10 mouse cellular contexts compared by ENCODE assay signal in genomic region chr8:124284333-124284711, GRCm38 (mm10). TPM values are rescaled to one million over a fixed set of nuclear protein-coding genes. Genes with fewer than 3 reads are reported as not detected.
A peak's percentile ranks its signal among the peaks of the same experiment; 100 is the strongest.
DNase-seq lines count a peak whose midpoint lies in the region; ATAC-seq and TF ChIP-seq lines count a peak whose summit lies in the region.
"Had no signal": no experiment of that assay in that cellular context is flagged by ENCODE, and none has a peak within 500 bp of the region (broad histone marks: within the 10 kb centered on the region; RNA-seq: fewer than 3 reads in every experiment).

No protein-coding gene starts in this region.

- TF ChIP-seq CTCF in left cerebral cortex, adult 2 months (IDR thresholded peaks at IDR 0.05) = no peak

- H3K9ac ChIP-seq in embryonic facial prominence, embryonic 11.5 days (replicated peaks; ENCODE audit: low read length) = 0 out of 2 replicates have a peak overlapping the region, but pooled peaks have one; percentile 11
- H3K9ac ChIP-seq in hindbrain, embryonic 11.5 days (ENCODE audit: low read depth, low read length) = peak overlapping the region; percentile 24; the same call in 1 of the 2 replicates
- H3K9ac ChIP-seq: liver, embryonic 13.5 days had no signal

- H3K27ac ChIP-seq in embryonic facial prominence, embryonic 11.5 days (replicated peaks; ENCODE audit: low read depth, low read length) = peak overlapping the region; percentile 75; the same call in 1 of the 2 replicates
- peak overlapping the region; percentile 97 for H3K27ac ChIP-seq in hindbrain, embryonic 11.5 days (ENCODE audit: low read depth, low read length)
- no peak overlapping the region for H3K27ac ChIP-seq in left cerebral cortex, adult 2 months
- H3K27ac ChIP-seq: liver, embryonic 13.5 days had no signal

- WGBS in embryonic facial prominence, embryonic 11.5 days = 10% methylated on average over 6 of the region's 6 CpGs
- WGBS in hindbrain, embryonic 11.5 days = 14% methylated on average over 6 of the region's 6 CpGs

- H3K4me3 ChIP-seq in embryonic facial prominence, embryonic 11.5 days (ENCODE audit: low read depth, low read length) = no peak overlapping the region
- no peak overlapping the region for H3K4me3 ChIP-seq in hindbrain, embryonic 11.5 days (ENCODE audit: low read depth, low read length)
- H3K4me3 ChIP-seq in left cerebral cortex, adult 2 months = no peak overlapping the region
- H3K4me3 ChIP-seq: liver, embryonic 13.5 days had no signal

- H3K9me3 ChIP-seq in embryonic facial prominence, embryonic 11.5 days (replicated peaks; ENCODE audit: control insufficient read depth, low read length) = no peaks in the 10 kb centered on the region
- no peaks in the 10 kb centered on the region for H3K9me3 ChIP-seq in hindbrain, embryonic 11.5 days (ENCODE audit: control insufficient read depth, low read length)
- H3K9me3 ChIP-seq: liver, embryonic 13.5 days had no signal

- peak; percentile 87 for ATAC-seq in embryonic facial prominence, embryonic 11.5 days (replicated peaks; ENCODE audit: insufficient number of reproducible peaks, low FRiP score, low TSS enrichment, low read depth)
- peak; percentile 92 for ATAC-seq in hindbrain, embryonic 11.5 days (ENCODE audit: low FRiP score)

- H3K4me1 ChIP-seq in embryonic facial prominence, embryonic 11.5 days (ENCODE audit: control insufficient read depth, insufficient read depth, low read length) = peaks cover 9% of the 10 kb centered on the region
- H3K4me1 ChIP-seq in hindbrain, embryonic 11.5 days (replicated peaks; ENCODE audit: control insufficient read depth, insufficient read depth, low read length) = peaks cover 46% of the 10 kb centered on the region

- intact Hi-C loops in gastrocnemius, postnatal 14 days (cut with DNase I; ENCODE audit: low total_unique reads) = loop anchor here (10.0 kb wide), 1 partner anchor 50 kb away; the partner anchor contains the start of gene Galnt2
- intact Hi-C loops in left cerebral cortex, adult 2 months (cut with DNase I) = no loop called here

- H3K27me3 ChIP-seq in embryonic facial prominence, embryonic 11.5 days (ENCODE audit: control insufficient read depth, insufficient read depth, low read length) = no peaks in the 10 kb centered on the region
- no peaks in the 10 kb centered on the region for H3K27me3 ChIP-seq in hindbrain, embryonic 11.5 days (ENCODE audit: control insufficient read depth, insufficient read depth, low read length)
- H3K27me3 ChIP-seq: liver, embryonic 13.5 days had no signal

- H3K4me2 ChIP-seq in embryonic facial prominence, embryonic 11.5 days (ENCODE audit: low read depth, low read length) = no peak overlapping the region
- H3K4me2 ChIP-seq in hindbrain, embryonic 11.5 days (replicated peaks; ENCODE audit: low read depth, low read length) = no peak overlapping the region
- H3K4me2 ChIP-seq: liver, embryonic 13.5 days had no signal

- DNase-seq in gastrocnemius, postnatal 14 days = peak; percentile 37
- DNase-seq in gastrocnemius, adult 8-10 months (ENCODE audit: low spot score in 2 of 2) = no peak
- peak; percentile 61 for DNase-seq in embryonic facial prominence, embryonic 11.5 days (ENCODE audit: low spot score)
- DNase-seq in hindbrain, embryonic 11.5 days (ENCODE audit: low spot score) = peak; percentile 84
- peak; percentile 69 for DNase-seq in neural tube, embryonic 10.5 days (ENCODE audit: extremely low spot score, low spot score)
- DNase-seq in left cerebral cortex, adult 2 months (ENCODE audit: extremely low spot score in 1 of 2, low spot score in 2 of 2) = no peak
- no peak for DNase-seq in urinary bladder, postnatal 14 days (ENCODE audit: low spot score)
- no peak for DNase-seq in right cerebral cortex, postnatal 10 days (ENCODE audit: low spot score in 2 of 2)
- DNase-seq: liver, embryonic 13.5 days; right cerebral cortex, postnatal 4 days had no signal

- H3K36me3 ChIP-seq in embryonic facial prominence, embryonic 11.5 days (replicated peaks; ENCODE audit: control insufficient read depth, insufficient read depth, low read depth, low read length) = no peaks in the 10 kb centered on the region
- no peaks in the 10 kb centered on the region for H3K36me3 ChIP-seq in hindbrain, embryonic 11.5 days (ENCODE audit: control insufficient read depth, insufficient read depth, low read length)
- H3K36me3 ChIP-seq: liver, embryonic 13.5 days had no signal

RNA-seq across cellular contexts. Expression of gene Galnt2, which starts 53.1 kb away (rescaled TPM):
- total RNA-seq in gastrocnemius, postnatal 14 days (2021) = 10 to 100 TPM; 30.4 to 32.4 TPM
- 10 to 100 TPM; 43.1 to 54.1 (median 49.5) TPM for total RNA-seq in gastrocnemius, adult 8-10 months (2022)
- polyA plus RNA-seq in embryonic facial prominence, embryonic 11.5 days (2014; fragmentation: Nextera tagmentation; extraction: Ambion mirVana) = 52.5 and 54.7 TPM in 2 replicates
- polyA plus RNA-seq in hindbrain, embryonic 11.5 days (2014; fragmentation: Nextera tagmentation; extraction: Ambion mirVana) = 47.0 and 53.5 TPM in 2 replicates
- 10 to 100 TPM; 53.0 to 58.8 TPM for total RNA-seq in left cerebral cortex, adult 2 months (2021)

Comparison
In these comparisons a context has a peak if more than half of its experiments do, and no peak if none do; other contexts are left out.
1. DNase-seq: peak in gastrocnemius, postnatal 14 days (single experiment), embryonic facial prominence, embryonic 11.5 days (single experiment), hindbrain, embryonic 11.5 days (single experiment) and neural tube, embryonic 10.5 days (single experiment); none in gastrocnemius, adult 8-10 months (0 of 2), left cerebral cortex, adult 2 months (0 of 2), urinary bladder, postnatal 14 days (single experiment) and right cerebral cortex, postnatal 10 days (0 of 2).